Mouse (Mus musculus) stomach, embryonic 15.5 days (tissue): ENCODE data around the gene H2-T23. TPM values are rescaled to one million over a fixed set of nuclear protein-coding genes. Genes with fewer than 3 reads are reported as not detected.

Experiments
- polyA plus RNA-seq: library from polyadenylated mRNA; unstranded; fragments of >200 nt; fragmentation: Nextera tagmentation; extraction: Ambion mirVana; gene quantifications from 2 replicates; pipeline ENCODE4 v1.2.1, GENCODE M21; 2015

Gene H2-T23
- polyA plus RNA-seq, 1 experiment from 2014 or later: 14.8 TPM

Other genes with a start within 250 kb of the H2-T23 start
- 14.5 and 16.7 TPM in 2 replicates for gene Ier3, start 211.2 kb downstream of the H2-T23 start, polyA plus RNA-seq
- gene Flot1, start 209.6 kb downstream of the H2-T23 start, polyA plus RNA-seq: 45.3 and 46.0 TPM in 2 replicates
- gene Tubb5, start 194.5 kb downstream of the H2-T23 start, polyA plus RNA-seq: 762 and 772 TPM in 2 replicates
- 15.2 and 19.7 TPM in 2 replicates for gene Mdc1, start 191.3 kb downstream of the H2-T23 start, polyA plus RNA-seq
- gene Nrm, start 171.5 kb downstream of the H2-T23 start, polyA plus RNA-seq: 54.0 and 54.7 TPM in 2 replicates
- 17.0 and 18.6 TPM in 2 replicates for gene Ppp1r18, start 167.3 kb downstream of the H2-T23 start, polyA plus RNA-seq
- 37.8 and 41.4 TPM in 2 replicates for gene Dhx16, start 153.0 kb downstream of the H2-T23 start, polyA plus RNA-seq
- 21.7 and 23.9 TPM in 2 replicates for gene 2310061I04Rik, start 135.4 kb downstream of the H2-T23 start, polyA plus RNA-seq
- 53.2 and 62.8 TPM in 2 replicates for gene Atat1, start 122.8 kb downstream of the H2-T23 start, polyA plus RNA-seq
- 89.5 and 101 TPM in 2 replicates for gene Mrps18b, start 116.5 kb downstream of the H2-T23 start, polyA plus RNA-seq
- 32.3 and 36.4 TPM in 2 replicates for gene Ppp1r10, start 116.4 kb downstream of the H2-T23 start, polyA plus RNA-seq
- 94.0 and 94.7 TPM in 2 replicates for gene Abcf1, start 63.1 kb downstream of the H2-T23 start, polyA plus RNA-seq
- 41.4 and 47.0 TPM in 2 replicates for gene Gnl1, start 53.0 kb downstream of the H2-T23 start, polyA plus RNA-seq
- 27.6 and 29.0 TPM in 2 replicates for gene Prr3, start 52.6 kb downstream of the H2-T23 start, polyA plus RNA-seq
- gene H2-T24, start 12.3 kb downstream of the H2-T23 start, polyA plus RNA-seq: 2.6 and 4.2 TPM in 2 replicates
- 17.3 and 18.8 TPM in 2 replicates for gene H2-T22, start 9.9 kb upstream of the H2-T23 start, polyA plus RNA-seq
- gene Gm6034, start 10.1 kb upstream of the H2-T23 start, polyA plus RNA-seq: 0.09 and 0.13 TPM in 2 replicates
- gene Gm11127, start 25.5 kb upstream of the H2-T23 start, polyA plus RNA-seq: 0.28 and 0.50 TPM in 2 replicates
- not detected in 2 replicates for gene Gm19684, start 88.8 kb upstream of the H2-T23 start, polyA plus RNA-seq
- gene Gm7030, start 96.6 kb upstream of the H2-T23 start, polyA plus RNA-seq: 0.30 TPM in 1 of 2 replicates, not detected in the other
- 0.79 and 0.94 TPM in 2 replicates for gene Gm8909, start 135.7 kb upstream of the H2-T23 start, polyA plus RNA-seq
- gene H2-T3, start 157.4 kb upstream of the H2-T23 start, polyA plus RNA-seq: 4.5 and 5.6 TPM in 2 replicates
- 116 and 124 TPM in 2 replicates for gene Rpp21, start 225.2 kb upstream of the H2-T23 start, polyA plus RNA-seq
- 16.4 and 17.3 TPM in 2 replicates for gene Trim39, start 239.4 kb upstream of the H2-T23 start, polyA plus RNA-seq